Mouse (Mus musculus): ENCODE results near the gene Neurod4.
"Not testable (repeated sequence)": the region's sequence is repeated elsewhere in the genome, so short reads cannot be mapped to it uniquely, and the experiment has no call there.

The Neurod4 gene

GRCm38 (mm10) chr10:130280066-130280465 lies at the start of gene Neurod4:
Gene Neurod4 (minus strand): TSS chr10:130280240.
- DNase-seq (ENCODE audit: low read depth, low spot score), result peak; percentile 75

GRCm38 (mm10) chr10:130324243-130324642 lies 44.2 kb upstream of the Neurod4 start:
- DNase-seq (ENCODE audit: low read depth, low spot score), result no peak

- DNase-seq (ENCODE audit: low read depth, low spot score), result no peak
These were observed 42.6 kb upstream of the Neurod4 start, which contains the start of gene Tespa1 for GRCm38 (mm10) chr10:130322637-130323036. Gene Tespa1 (plus strand): TSS chr10:130322870.

GRCm38 (mm10) chr10:130322062-130322461 lies 42.0 kb upstream of the Neurod4 start:
- DNase-seq (ENCODE audit: low read depth, low spot score), result no peak

GRCm38 (mm10) chr10:130320715-130321114 lies 40.7 kb upstream of the Neurod4 start:
- no peak for DNase-seq (ENCODE audit: low read depth, low spot score)

- DNase-seq (ENCODE audit: low read depth, low spot score), result no peak
These were observed 38.7 kb upstream of the Neurod4 start for GRCm38 (mm10) chr10:130318720-130319119.

- DNase-seq (ENCODE audit: low read depth, low spot score), result no peak
These were observed 35.8 kb upstream of the Neurod4 start for GRCm38 (mm10) chr10:130315846-130316245.

- DNase-seq (ENCODE audit: low read depth, low spot score), result no peak
These were observed 34.2 kb upstream of the Neurod4 start for GRCm38 (mm10) chr10:130314110-130314829.

- DNase-seq (ENCODE audit: low read depth, low spot score), result peak; percentile 59
These were observed 33.5 kb upstream of the Neurod4 start for GRCm38 (mm10) chr10:130313531-130313930.

- no peak for DNase-seq (ENCODE audit: low read depth, low spot score)
These were observed 31.6 kb upstream of the Neurod4 start for GRCm38 (mm10) chr10:130311534-130312227.

- not testable (repeated sequence) for DNase-seq (ENCODE audit: low read depth, low spot score)
These were observed 24.1 kb upstream of the Neurod4 start for GRCm38 (mm10) chr10:130304138-130304537.

- not testable (repeated sequence) for DNase-seq (ENCODE audit: low read depth, low spot score)
These were observed 18.7 kb upstream of the Neurod4 start for GRCm38 (mm10) chr10:130298748-130299147.

- DNase-seq (ENCODE audit: low read depth, low spot score), result peak; percentile 64
These were observed 13.8 kb upstream of the Neurod4 start for GRCm38 (mm10) chr10:130293741-130294408.

- no peak for DNase-seq (ENCODE audit: low read depth, low spot score)
These were observed 8.0 kb upstream of the Neurod4 start for GRCm38 (mm10) chr10:130288007-130288406.

GRCm38 (mm10) chr10:130287201-130287600 lies 7.2 kb upstream of the Neurod4 start:
- DNase-seq (ENCODE audit: low read depth, low spot score), result no peak

- no peak for DNase-seq (ENCODE audit: low read depth, low spot score)
These were observed 2.0 kb upstream of the Neurod4 start for GRCm38 (mm10) chr10:130281982-130282449.

- no peak for DNase-seq (ENCODE audit: low read depth, low spot score)
These were observed 3.5 kb downstream of the Neurod4 start for GRCm38 (mm10) chr10:130276496-130276895.

- no peak for DNase-seq (ENCODE audit: low read depth, low spot score)
These were observed 4.3 kb downstream of the Neurod4 start for GRCm38 (mm10) chr10:130275759-130276158.

- DNase-seq (ENCODE audit: low read depth, low spot score), result no peak
These were observed 16.8 kb downstream of the Neurod4 start for GRCm38 (mm10) chr10:130263203-130263602.

- DNase-seq (ENCODE audit: low read depth, low spot score), result no peak
These were observed 20.6 kb downstream of the Neurod4 start for GRCm38 (mm10) chr10:130259483-130259882.

GRCm38 (mm10) chr10:130244271-130244670 lies 35.8 kb downstream of the Neurod4 start:
- no peak for DNase-seq (ENCODE audit: low read depth, low spot score)

Data from ES-CJ7 (cell line).